Comparison of ENCODE assay signal across 18 mouse cellular contexts in genomic region chr2:132180463-132181205, GRCm38 (mm10). TPM values are rescaled to one million over a fixed set of nuclear protein-coding genes. Genes with fewer than 3 reads are reported as not detected.
A peak's percentile ranks its signal among the peaks of the same experiment; 100 is the strongest.
DNase-seq lines count a peak whose midpoint lies in the region; ATAC-seq and TF ChIP-seq lines count a peak whose summit lies in the region.
"Had no signal": no experiment of that assay in that cellular context is flagged by ENCODE, and none has a peak within 500 bp of the region (broad histone marks: within the 10 kb centered on the region; RNA-seq: fewer than 3 reads in every experiment).

No protein-coding gene starts in this region.

- H3K9me3 ChIP-seq in kidney, embryonic 15.5 days (replicated peaks) = no peaks in the 10 kb centered on the region
- H3K9me3 ChIP-seq in ES-E14 (ENCODE audit: control insufficient read depth, insufficient read depth, low read depth, low read length) = no peaks in the 10 kb centered on the region
- H3K9me3 ChIP-seq in hindbrain, embryonic 11.5 days (ENCODE audit: control insufficient read depth, low read length) = no peaks in the 10 kb centered on the region
- H3K9me3 ChIP-seq: limb, embryonic 10.5 days; liver, embryonic 13.5 days; midbrain, embryonic 15.5 days; neural tube, embryonic 13.5 days had no signal

- H3K9ac ChIP-seq in kidney, embryonic 15.5 days = no peak overlapping the region
- H3K9ac ChIP-seq in ES-E14 (ENCODE audit: insufficient read depth, low read depth, low read length, poor library complexity, severe bottlenecking) = no peak overlapping the region
- H3K9ac ChIP-seq in hindbrain, embryonic 11.5 days (ENCODE audit: low read depth, low read length) = no peak overlapping the region
- H3K9ac ChIP-seq: liver, embryonic 13.5 days; midbrain, embryonic 15.5 days; neural tube, embryonic 13.5 days had no signal

- no peak overlapping the region for H3K4me3 ChIP-seq in kidney, embryonic 15.5 days (replicated peaks)
- H3K4me3 ChIP-seq in ES-E14 (ENCODE audit: insufficient read depth in 1 of 2, low read depth in 1 of 2, low read length in 2 of 2, poor library complexity in 1 of 2, severe bottlenecking in 1 of 2) = no peak overlapping the region
- no peak overlapping the region for H3K4me3 ChIP-seq in hindbrain, embryonic 11.5 days (ENCODE audit: low read depth, low read length)
- H3K4me3 ChIP-seq: limb, embryonic 10.5 days; liver, embryonic 13.5 days; midbrain, embryonic 15.5 days; neural tube, embryonic 13.5 days had no signal

- no peak overlapping the region for H3K4me2 ChIP-seq in kidney, embryonic 15.5 days
- H3K4me2 ChIP-seq in hindbrain, embryonic 11.5 days (replicated peaks; ENCODE audit: low read depth, low read length) = no peak overlapping the region
- H3K4me2 ChIP-seq: liver, embryonic 13.5 days; midbrain, embryonic 15.5 days; neural tube, embryonic 13.5 days had no signal

- peaks cover 8% of the 10 kb centered on the region for H3K4me1 ChIP-seq in kidney, embryonic 15.5 days
- H3K4me1 ChIP-seq in ES-E14 (ENCODE audit: control insufficient read depth in 2 of 2, insufficient read depth in 2 of 2, low read length in 2 of 2, poor library complexity in 1 of 2) = peaks cover 0 to 6% of the 10 kb centered on the region in 2 experiments; a peak in 1 of 4 replicates
- H3K4me1 ChIP-seq in hindbrain, embryonic 11.5 days (replicated peaks; ENCODE audit: control insufficient read depth, insufficient read depth, low read length) = no peaks in the 10 kb centered on the region
- H3K4me1 ChIP-seq: limb, embryonic 10.5 days; liver, embryonic 13.5 days; midbrain, embryonic 15.5 days; neural tube, embryonic 13.5 days had no signal

- no peaks in the 10 kb centered on the region for H3K36me3 ChIP-seq in kidney, embryonic 15.5 days
- H3K36me3 ChIP-seq in ES-E14 (ENCODE audit: control insufficient read depth, insufficient read depth, low read length, poor library complexity, severe bottlenecking) = no peaks in the 10 kb centered on the region
- H3K36me3 ChIP-seq in hindbrain, embryonic 11.5 days (ENCODE audit: control insufficient read depth, insufficient read depth, low read length) = no peaks in the 10 kb centered on the region
- H3K36me3 ChIP-seq: limb, embryonic 10.5 days; liver, embryonic 13.5 days; midbrain, embryonic 15.5 days; neural tube, embryonic 13.5 days had no signal

- no peaks in the 10 kb centered on the region for H3K27me3 ChIP-seq in kidney, embryonic 15.5 days
- H3K27me3 ChIP-seq in hindbrain, embryonic 11.5 days (ENCODE audit: control insufficient read depth, insufficient read depth, low read length) = no peaks in the 10 kb centered on the region
- H3K27me3 ChIP-seq: liver, embryonic 13.5 days; midbrain, embryonic 15.5 days; neural tube, embryonic 13.5 days had no signal

- no peak overlapping the region for H3K27ac ChIP-seq in kidney, embryonic 15.5 days
- H3K27ac ChIP-seq in ES-E14 (ENCODE audit: insufficient read depth, low read depth, low read length, poor library complexity, severe bottlenecking) = no peak overlapping the region
- H3K27ac ChIP-seq in hindbrain, embryonic 11.5 days (ENCODE audit: low read depth, low read length) = no peak overlapping the region
- H3K27ac ChIP-seq: limb, embryonic 10.5 days; liver, embryonic 13.5 days; midbrain, embryonic 15.5 days; neural tube, embryonic 13.5 days had no signal

- WGBS in kidney, embryonic 15.5 days = 3% methylated on average over 1 of the region's 1 CpGs
- WGBS in hindbrain, embryonic 11.5 days = 48% methylated on average over 1 of the region's 1 CpGs

- no peak for DNase-seq in kidney, postnatal 25 days
- DNase-seq in A20 (ENCODE audit: low read depth, low spot score) = peak; percentile 7
- peak; percentile 26 for DNase-seq in ES-E14 (ENCODE audit: low read depth, low spot score)
- DNase-seq in adipocyte (ENCODE audit: low spot score) = no peak
- no peak for DNase-seq in hindbrain, embryonic 11.5 days (ENCODE audit: low spot score)
- no peak for DNase-seq in right cerebral cortex, adult 2 months (ENCODE audit: low spot score in 2 of 2)
- DNase-seq: cerebellum, postnatal 10 days; heart, adult 18-20 months; kidney, postnatal 36 days; liver, embryonic 13.5 days; lung, postnatal 10 days; right cerebral cortex, adult 18-20 months had no signal

- ATAC-seq in kidney, embryonic 15.5 days (replicated peaks; ENCODE audit: low FRiP score) = peak; percentile 78
- ATAC-seq in granulocyte monocyte progenitor cell, adult 5-6 weeks (replicated peaks; ENCODE audit: poor library complexity, severe bottlenecking) = peak; percentile 93
- ATAC-seq in hindbrain, embryonic 11.5 days (ENCODE audit: low FRiP score) = no peak
- ATAC-seq: hindbrain, embryonic 16.5 days; midbrain, embryonic 15.5 days had no signal

- in situ Hi-C loops in ES-E14 (cut with MboI; ENCODE audit: low sequenced_read_pairs in 2 of 2, unreplicated experiment in 2 of 2) = no loop called here

TF ChIP-seq in ES-E14, 5 proteins besides CTCF, POLR2A, EP300 and RAD21:
- TF ChIP-seq ZNF384 (IDR thresholded peaks at IDR 0.05; ENCODE audit: low read depth, low read length) = no peak
- no peak for TF ChIP-seq MAFK (IDR thresholded peaks at IDR 0.05; ENCODE audit: insufficient read depth, low read depth, low read length)
- no peak for TF ChIP-seq CHD2 (IDR thresholded peaks at IDR 0.05; ENCODE audit: low read depth, low read length)
- no peak for TF ChIP-seq HCFC1 (IDR thresholded peaks at IDR 0.05; ENCODE audit: borderline replicate concordance, insufficient read depth, low read length)
- TF ChIP-seq ZC3H11A (IDR thresholded peaks at IDR 0.05; ENCODE audit: borderline replicate concordance, low read depth, low read length) = no peak

RNA-seq across cellular contexts. Expression of gene Slc23a2, which starts 35.7 kb away (rescaled TPM):
- polyA plus RNA-seq in kidney, embryonic 15.5 days (2015; fragmentation: Nextera tagmentation; extraction: Ambion mirVana) = 12.9 and 14.5 TPM in 2 replicates
- total RNA-seq in ES-E14 (2012; rRNA removed) = 33.7 and 43.5 TPM in 2 replicates
- total RNA-seq in granulocyte monocyte progenitor cell, adult 5-6 weeks (2014; fragmentation: Nextera tagmentation) = 4.5 and 12.5 TPM in 2 replicates
- 5.6 and 17.1 TPM in 2 replicates for total RNA-seq in granulocyte monocyte progenitor cell, adult 5-6 weeks (2017)
- polyA plus RNA-seq in hindbrain, embryonic 11.5 days (2014; fragmentation: Nextera tagmentation; extraction: Ambion mirVana) = 11.4 and 14.6 TPM in 2 replicates

Comparison
In these comparisons a context has a peak if more than half of its experiments do, and no peak if none do; other contexts are left out.
1. DNase-seq: peak in A20 (single experiment) and ES-E14 (single experiment); none in kidney, postnatal 25 days (0 of 2), adipocyte (single experiment), hindbrain, embryonic 11.5 days (single experiment) and right cerebral cortex, adult 2 months (0 of 2).